Mouse (Mus musculus): Measurements from ENCODE around the gene Topaz1. TPM values are rescaled to one million over a fixed set of nuclear protein-coding genes. Genes with fewer than 3 reads are reported as not detected.
"Not testable (repeated sequence)": the region's sequence is repeated elsewhere in the genome, so short reads cannot be mapped to it uniquely, and the experiment has no call there.

Gene Topaz1
- total RNA-seq, 2 experiments from 2014 or later, result not detected

DNA sequence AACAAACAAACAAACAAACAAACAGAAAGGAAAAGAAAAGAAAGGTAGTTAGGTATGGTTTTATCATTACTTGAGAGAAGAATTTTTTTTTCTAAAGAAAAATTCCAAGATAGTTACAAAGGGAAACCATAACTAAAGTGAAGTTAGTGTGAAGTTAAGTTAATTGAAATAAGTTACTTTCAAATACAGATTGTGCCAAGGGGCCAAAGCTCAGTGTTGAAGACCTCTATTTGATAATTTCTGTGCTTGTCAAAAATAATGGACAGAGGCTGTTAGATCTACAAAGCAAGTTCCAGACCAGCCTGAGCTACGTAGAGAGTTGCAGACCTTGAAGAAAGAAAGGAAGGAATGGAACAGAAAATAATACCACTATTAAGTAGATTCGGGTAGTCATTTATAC, 60.0 kb downstream of the Topaz1 start:
- no peak for ATAC-seq (replicated peaks; ENCODE audit: poor library complexity, severe bottlenecking)

DNA sequence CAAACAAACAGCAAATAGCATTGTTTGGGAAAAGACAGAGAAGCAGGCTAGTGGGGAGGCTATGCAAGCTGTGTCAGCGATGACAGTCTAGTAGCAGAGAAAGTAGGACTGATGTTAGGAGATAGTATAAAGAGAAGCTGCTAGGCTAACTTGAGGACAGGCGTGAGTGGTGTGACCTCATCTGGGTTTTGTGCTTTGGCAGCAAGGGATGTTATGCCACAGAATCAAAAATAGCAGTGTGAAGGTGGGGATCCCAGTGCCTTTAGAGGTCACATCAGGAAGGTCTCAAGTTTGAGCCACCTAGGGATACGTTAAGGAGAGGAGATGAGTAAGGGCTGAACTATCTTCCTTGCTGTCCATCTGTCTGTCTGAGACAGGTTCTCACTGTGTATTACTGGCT, 63.1 kb downstream of the Topaz1 start:
- no peak for ATAC-seq (replicated peaks; ENCODE audit: poor library complexity, severe bottlenecking)

DNA sequence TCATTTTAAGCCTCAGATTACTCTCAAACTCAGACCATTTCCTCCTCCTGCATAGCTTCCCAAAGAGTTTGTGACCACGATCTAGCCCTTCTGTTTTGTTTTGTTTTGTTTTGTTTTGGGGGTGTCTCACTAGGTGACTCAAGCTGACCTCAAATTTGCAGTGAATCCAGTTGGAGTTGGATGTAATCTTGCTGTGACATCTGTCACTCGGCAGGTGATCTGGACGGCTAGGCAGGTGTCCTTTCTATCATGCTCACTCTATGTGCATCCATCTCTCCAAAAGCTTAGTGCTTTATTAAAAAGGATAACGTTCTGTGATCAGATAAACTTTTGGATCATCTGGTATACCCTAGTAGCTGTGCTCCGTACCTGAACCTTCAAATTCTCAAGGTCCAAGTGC, 65.2 kb downstream of the Topaz1 start:
- no peak for ATAC-seq (replicated peaks; ENCODE audit: poor library complexity, severe bottlenecking)

DNA sequence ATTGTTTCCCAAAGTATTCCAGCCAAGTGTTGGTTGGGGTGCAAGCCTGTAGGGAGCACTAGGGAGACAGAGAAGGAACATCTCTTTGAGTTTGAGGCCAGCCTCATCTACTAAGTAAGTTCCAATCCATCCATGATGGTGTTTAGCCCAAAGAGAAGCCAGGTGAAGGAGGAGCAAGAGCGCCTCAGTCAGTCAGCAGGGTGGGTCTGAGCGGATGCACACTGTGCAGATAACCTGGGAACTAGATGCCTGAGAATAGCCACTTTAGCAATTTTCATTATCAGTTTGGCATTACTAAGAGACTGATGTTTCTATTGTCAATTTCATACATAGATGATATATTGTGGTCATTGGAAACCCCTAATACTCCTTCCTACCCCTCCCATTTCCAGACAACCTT, 67.6 kb downstream of the Topaz1 start:
- ATAC-seq (replicated peaks; ENCODE audit: poor library complexity, severe bottlenecking), result no peak

DNA sequence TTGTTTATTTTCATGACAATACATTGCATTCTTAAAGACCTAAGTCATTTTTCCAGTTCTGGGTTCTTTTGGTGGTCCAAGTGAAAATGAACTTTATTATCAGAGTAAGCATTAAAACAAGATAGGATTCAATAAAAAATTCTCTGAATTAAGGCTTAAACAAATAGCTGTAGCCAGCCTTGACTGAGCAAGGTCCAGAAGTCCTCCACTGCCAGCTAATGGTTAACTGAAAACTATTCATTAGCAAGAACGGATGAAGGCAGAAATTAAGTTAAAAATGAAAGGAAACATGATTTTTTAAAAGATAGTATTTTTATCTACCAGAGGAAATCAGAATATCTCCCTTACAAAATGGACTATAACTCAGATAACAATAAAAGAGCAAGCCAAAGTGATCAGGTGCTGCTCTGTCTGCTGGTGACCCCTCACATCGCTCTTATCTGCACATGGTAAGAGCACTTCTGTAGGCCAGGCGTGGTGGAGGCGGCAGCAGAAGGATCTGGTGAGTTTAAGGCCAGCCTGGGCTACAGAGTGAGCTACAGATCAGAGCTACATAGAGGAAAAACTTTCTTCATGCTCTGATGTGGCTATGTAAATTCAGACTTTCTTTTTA, 68.2 kb downstream of the Topaz1 start:
- ATAC-seq (replicated peaks; ENCODE audit: poor library complexity, severe bottlenecking), result no peak

DNA sequence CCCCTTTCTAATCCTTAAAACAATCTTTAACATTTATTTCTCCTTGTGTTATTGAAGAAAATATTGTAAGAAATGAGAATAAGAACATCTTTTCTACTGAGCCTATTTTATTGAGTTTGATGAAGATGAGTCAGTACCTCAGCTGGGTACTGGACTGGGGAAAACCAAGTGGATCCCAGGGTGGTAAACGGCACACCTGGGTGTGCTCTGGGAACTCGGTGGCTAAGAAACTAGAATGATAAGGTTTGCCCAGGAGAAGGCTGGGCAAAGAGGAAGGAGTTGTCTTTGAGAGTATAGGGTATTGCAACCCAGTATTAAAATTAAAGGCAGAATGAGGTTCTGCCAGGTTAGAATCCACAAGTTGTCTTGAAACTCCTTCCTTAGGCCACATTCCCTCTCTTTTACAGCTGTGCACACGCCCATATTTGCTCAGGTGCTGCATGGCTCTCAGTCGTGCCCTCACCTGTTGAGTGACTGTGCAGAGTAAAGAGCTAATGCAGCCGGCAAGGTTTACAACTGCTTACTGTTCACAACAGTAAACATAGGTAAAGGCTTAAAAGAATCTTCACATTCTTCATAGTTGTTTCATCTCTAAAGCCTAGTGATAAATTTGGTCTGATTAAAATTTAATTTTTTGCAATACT, 76.3 kb downstream of the Topaz1 start:
- ATAC-seq (replicated peaks; ENCODE audit: poor library complexity, severe bottlenecking), result no peak

DNA sequence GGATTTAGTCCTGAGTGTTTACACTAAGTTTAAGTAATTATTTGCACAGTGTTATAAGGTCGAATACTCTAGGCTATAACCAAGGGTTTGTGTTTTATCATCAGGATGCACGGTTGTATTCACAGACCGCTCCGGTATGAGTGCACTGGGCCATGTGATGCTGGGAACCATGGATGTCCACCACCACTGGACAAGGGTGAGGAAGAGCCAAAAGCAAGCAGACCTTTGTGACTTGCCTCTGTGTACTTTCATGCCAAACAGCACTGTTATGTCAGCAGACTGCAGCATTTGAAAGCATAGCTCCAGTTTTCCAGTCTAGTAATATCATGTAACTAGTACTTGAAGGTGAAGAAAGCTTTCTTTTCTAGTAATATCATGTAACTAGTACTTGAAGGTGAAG, 79.6 kb downstream of the Topaz1 start:
- no peak for ATAC-seq (replicated peaks; ENCODE audit: poor library complexity, severe bottlenecking)

DNA sequence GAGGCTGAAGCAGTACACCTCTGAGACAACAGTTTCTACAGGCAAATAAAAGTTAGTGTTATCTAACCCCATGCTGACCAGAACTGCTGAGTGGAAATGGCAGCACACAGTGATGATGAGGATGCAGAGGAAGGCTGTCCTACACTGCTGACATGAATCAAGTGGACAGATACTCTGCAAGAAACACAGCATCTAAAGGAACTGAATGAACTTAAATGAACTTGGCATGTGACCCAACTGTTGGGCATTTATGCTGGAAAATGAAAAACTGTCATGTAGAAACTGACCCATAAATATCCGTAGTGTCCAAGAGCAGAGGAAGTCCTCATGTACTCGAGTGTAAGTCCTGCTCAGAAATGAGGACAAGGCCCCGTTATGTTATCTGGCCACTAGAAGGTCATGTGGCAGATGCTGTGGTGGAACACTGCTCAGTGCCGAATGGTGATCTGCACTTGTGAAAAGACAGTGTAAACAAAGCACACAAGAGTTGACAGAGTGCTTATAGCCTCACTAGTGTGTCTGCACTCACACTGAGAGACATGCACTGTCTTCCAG, 82.8 kb downstream of the Topaz1 start:
- ATAC-seq (replicated peaks; ENCODE audit: poor library complexity, severe bottlenecking), result no peak

DNA sequence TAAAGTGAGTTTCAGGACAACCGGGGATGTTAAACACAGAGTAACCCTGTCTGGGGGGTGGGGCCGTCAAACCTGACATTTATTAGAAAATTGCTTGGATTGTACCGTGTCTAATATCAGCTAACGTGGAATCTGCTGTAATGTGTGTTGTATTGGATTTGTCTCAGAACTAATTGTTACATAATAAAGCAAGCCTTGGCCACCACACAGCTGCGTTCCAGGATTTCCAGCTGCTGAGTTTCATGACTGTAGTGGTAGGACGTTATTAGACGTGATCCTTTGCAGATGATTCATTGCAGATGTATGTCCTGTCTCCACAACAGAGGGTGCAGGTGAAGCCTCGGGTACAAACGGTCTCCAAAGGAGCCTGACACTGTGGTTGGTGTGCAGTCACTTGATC, 89.0 kb downstream of the Topaz1 start:
- ATAC-seq (replicated peaks; ENCODE audit: poor library complexity, severe bottlenecking), result no peak

DNA sequence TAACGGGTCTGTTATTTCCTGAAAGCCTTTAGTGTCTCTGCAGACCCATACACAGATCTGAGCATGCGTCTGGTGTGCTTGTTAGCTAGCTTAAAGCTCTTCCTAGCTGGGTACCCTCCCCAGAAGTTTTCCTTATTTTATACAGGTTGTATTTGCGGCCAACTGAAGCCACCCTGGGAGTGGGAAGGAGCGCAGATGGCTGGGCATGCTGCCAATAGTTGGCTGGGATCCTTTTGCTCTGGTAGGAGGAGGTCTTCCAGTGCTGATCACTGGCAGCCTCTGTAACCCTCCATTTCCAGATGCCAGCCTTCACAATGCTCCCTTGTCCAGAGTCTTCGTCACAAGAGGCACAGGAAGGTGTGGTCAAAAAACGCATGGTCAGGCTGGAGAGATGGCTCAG, 89.6 kb downstream of the Topaz1 start:
- ATAC-seq (replicated peaks; ENCODE audit: poor library complexity, severe bottlenecking), result no peak

DNA sequence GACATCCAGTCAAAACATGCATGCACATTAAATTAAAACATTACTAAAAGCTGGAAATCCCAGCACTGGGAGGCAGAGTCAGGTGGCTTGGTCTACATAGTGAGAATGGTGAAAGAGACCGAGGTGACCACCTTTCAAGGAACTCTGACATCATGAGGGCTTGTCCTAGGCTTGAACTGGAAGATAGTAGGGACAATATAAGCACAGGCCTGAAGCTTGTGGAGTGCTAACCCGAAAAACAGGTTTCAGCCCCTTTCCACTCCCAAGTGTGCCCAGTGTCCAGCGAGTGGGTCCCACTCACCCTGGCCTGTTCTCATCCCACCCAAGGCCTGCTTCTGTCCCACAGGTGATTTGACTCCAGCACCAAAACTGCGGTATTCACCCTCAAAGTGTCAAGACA, 90.1 kb downstream of the Topaz1 start:
- no peak for ATAC-seq (replicated peaks; ENCODE audit: poor library complexity, severe bottlenecking)

DNA sequence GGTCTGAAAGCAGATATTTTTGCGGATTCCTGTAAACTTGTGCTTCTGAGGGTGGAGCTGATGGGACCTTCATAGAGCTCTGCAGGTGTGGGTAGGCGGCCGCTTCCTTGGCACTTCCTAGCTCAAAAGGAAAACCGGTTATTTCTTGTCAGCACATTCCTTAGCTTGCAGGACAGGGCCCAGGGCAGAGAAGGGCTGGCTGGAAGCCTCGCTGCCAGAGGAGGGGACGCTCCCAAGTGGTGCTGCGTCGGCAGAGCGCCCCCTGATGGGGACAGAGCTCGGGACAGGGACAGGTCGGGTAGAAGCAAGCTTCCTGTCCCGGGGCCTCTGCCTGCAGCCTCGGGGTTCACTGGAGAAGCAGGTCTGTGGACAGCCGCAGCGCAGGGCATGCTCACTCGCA, 90.5 kb downstream of the Topaz1 start:
- no peak for ATAC-seq (replicated peaks; ENCODE audit: poor library complexity, severe bottlenecking)

DNA sequence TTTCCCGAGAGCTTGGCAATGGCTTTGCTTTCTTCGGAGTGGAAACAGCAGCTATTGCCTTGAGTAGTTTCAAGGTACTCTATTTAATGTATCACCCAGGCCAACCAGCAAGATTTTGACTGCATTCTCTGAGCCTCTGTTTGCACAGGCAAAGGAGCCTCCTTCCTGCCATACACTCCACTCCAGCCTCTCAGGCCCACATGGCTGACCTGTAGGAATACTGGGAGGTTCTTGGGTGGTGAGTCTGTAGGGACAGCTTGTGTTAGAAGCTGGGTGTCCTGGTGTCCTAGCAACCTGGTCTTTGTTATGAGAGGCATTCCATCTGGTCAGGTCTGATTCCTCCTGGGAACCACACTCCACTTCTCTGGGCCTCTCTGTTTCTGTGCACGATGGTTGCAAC, 96.6 kb downstream of the Topaz1 start, which contains the start of gene Gm35549:
TSS of gene Gm35549 (minus strand) at position 276 of the 400 bp plus-strand sequence.
- ATAC-seq (replicated peaks; ENCODE audit: poor library complexity, severe bottlenecking), result no peak

DNA sequence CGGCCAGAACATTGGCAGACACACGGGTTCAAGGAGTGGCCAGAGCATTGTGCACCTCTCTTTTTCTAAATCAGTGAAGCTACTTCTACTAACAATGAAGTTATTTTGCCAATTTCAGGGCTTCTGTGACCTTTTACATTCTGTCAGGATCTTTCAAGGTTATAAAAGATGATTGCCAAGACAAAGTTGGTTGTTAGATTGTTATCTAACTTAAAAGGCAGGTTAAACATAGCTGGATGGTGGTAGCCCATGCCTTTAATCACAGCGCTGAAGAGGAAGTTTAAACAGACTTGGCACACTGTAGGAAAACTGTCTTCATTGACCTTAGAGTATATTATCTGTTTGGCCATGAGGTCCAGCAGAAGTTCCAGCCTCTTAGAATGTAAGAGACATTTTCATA, 98.5 kb downstream of the Topaz1 start:
- no peak for ATAC-seq (replicated peaks; ENCODE audit: poor library complexity, severe bottlenecking)

DNA sequence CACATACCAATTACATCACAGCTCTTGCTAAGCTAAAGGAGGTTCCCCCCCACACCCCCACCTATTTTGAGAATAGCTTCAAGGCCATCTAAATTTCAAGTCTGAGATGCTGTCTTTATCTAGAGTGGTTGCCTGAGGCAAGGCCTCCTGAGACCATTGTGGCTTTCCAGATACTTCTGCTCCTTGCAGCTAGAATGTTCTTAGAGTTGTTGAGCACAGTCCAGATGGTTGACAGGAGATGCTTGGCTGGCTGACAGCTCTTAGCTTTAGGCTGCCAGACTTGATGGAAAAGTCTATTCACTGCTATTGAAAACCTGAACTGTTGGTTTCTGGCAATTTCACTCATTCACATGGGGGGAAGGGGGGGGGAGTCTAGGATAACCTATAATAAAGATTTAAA, 99.0 kb downstream of the Topaz1 start:
- no peak for ATAC-seq (replicated peaks; ENCODE audit: poor library complexity, severe bottlenecking)

DNA sequence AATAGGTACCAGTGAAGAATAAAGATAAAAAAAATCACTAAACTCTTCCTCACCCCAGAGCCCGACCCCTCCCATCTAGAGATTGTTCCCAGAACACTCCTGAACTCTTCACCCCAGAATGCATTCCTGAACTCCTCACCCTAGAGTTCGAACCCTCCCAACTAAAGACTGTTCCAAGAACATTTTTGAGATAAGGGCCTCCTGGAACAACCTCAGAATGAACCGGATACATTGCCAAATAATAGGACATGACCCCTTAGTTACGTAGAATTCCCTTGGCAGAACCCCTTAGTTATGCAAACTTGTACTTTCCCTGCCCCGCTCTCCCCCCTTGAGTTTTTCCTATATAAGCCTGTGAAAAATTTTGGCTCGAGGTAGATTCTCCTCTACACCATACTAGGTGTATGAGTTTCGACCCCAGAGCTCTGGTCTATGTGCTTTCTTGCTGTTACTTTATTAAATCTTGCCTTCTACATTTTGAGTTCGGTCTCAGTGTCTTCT, 100.7 kb downstream of the Topaz1 start:
- not testable (repeated sequence) for ATAC-seq (replicated peaks; ENCODE audit: poor library complexity, severe bottlenecking)

Other genes with a start within 250 kb of the Topaz1 start
- gene Tcaim, start 58.2 kb downstream of the Topaz1 start, total RNA-seq (2014; fragmentation: Nextera tagmentation), result 7.7 and 7.8 TPM in 2 replicates
- 7.6 and 10.9 TPM in 2 replicates for gene Tcaim, start 58.2 kb downstream of the Topaz1 start, total RNA-seq (2017)
- not detected in 2 replicates for gene Gm35549, start 96.7 kb downstream of the Topaz1 start, total RNA-seq (2014; fragmentation: Nextera tagmentation)
- gene Gm35549, start 96.7 kb downstream of the Topaz1 start, total RNA-seq (2017), result not detected in 2 replicates
- gene Zfp445, start 118.7 kb downstream of the Topaz1 start, total RNA-seq (2014; fragmentation: Nextera tagmentation), result 55.5 and 60.2 TPM in 2 replicates
- gene Zfp445, start 118.7 kb downstream of the Topaz1 start, total RNA-seq (2017), result 66.3 and 78.2 TPM in 2 replicates
- gene Zkscan7, start 138.3 kb downstream of the Topaz1 start, total RNA-seq (2014; fragmentation: Nextera tagmentation), result 2.6 and 3.1 TPM in 2 replicates
- 0.93 and 2.3 TPM in 2 replicates for gene Zkscan7, start 138.3 kb downstream of the Topaz1 start, total RNA-seq (2017)
- 3.3 and 5.4 TPM in 2 replicates for gene Zfp105, start 175.7 kb downstream of the Topaz1 start, total RNA-seq (2014; fragmentation: Nextera tagmentation)
- 1.5 and 2.8 TPM in 2 replicates for gene Zfp105, start 175.7 kb downstream of the Topaz1 start, total RNA-seq (2017)
- 27.6 and 61.2 TPM in 2 replicates for gene 1110059G10Rik, start 203.7 kb downstream of the Topaz1 start, total RNA-seq (2014; fragmentation: Nextera tagmentation)
- 24.9 and 35.6 TPM in 2 replicates for gene 1110059G10Rik, start 203.7 kb downstream of the Topaz1 start, total RNA-seq (2017)
- 75.0 and 101 TPM in 2 replicates for gene Kif15, start 203.7 kb downstream of the Topaz1 start, total RNA-seq (2014; fragmentation: Nextera tagmentation)
- 270 and 405 TPM in 2 replicates for gene Kif15, start 203.7 kb downstream of the Topaz1 start, total RNA-seq (2017)